Mouse (Mus musculus) ES-E14 (cell line): ENCODE data around the gene Sec16b. TPM values are rescaled to one million over a fixed set of nuclear protein-coding genes. Genes with fewer than 3 reads are reported as not detected.

ENCODE experiments used
- DNase-seq: peaks from one replicate; pipeline ENCODE4 v3.0.0-alpha.2; 2013; ENCODE audit warnings: low read depth, low spot score
- H3K27ac ChIP-seq: 2 replicates; pipeline ENCODE4 v1.5.1; 2012; ENCODE audit warnings: low read depth, mild to moderate bottlenecking, low read length, moderate library complexity, mixed read lengths; ENCODE audit not compliant: poor library complexity, insufficient read depth, severe bottlenecking
- H3K36me3 ChIP-seq: 2 replicates; pipeline ENCODE4 v1.6.1; 2012; ENCODE audit warnings: mild to moderate bottlenecking, low read length, moderate library complexity, mixed read lengths; ENCODE audit not compliant: control insufficient read depth, poor library complexity, insufficient read depth, severe bottlenecking
- H3K4me1 ChIP-seq, 2 experiments: fragments of 150-350 bp in 1 of 2; sonication (generic) in 1 of 2; 2 replicates each; pipeline ENCODE4 v1.6.1; 2012; ENCODE audit warnings: low read length in 2 of 2, mild to moderate bottlenecking in 1 of 2, mixed read lengths in 1 of 2; ENCODE audit not compliant: control insufficient read depth in 2 of 2, insufficient read depth in 2 of 2, poor library complexity in 1 of 2
- H3K4me3 ChIP-seq, 2 experiments: fragments of 150-350 bp in 1 of 2; sonication (generic) in 1 of 2; 2 replicates each; pipeline ENCODE4 v1.5.1; 2012; ENCODE audit warnings: low read length in 2 of 2, low read depth in 1 of 2, mild to moderate bottlenecking in 1 of 2, mixed read lengths in 1 of 2; ENCODE audit not compliant: insufficient read depth in 1 of 2, poor library complexity in 1 of 2, severe bottlenecking in 1 of 2
- H3K9ac ChIP-seq: 2 replicates; pipeline ENCODE4 v1.6.1; 2012; ENCODE audit warnings: low read depth, mild to moderate bottlenecking, low read length, mixed read lengths; ENCODE audit not compliant: poor library complexity, insufficient read depth, severe bottlenecking
- H3K9me3 ChIP-seq: fragments of 150-350 bp; sonication (generic); 2 replicates; pipeline ENCODE4 v1.6.1; 2012; ENCODE audit warnings: low read depth, mild to moderate bottlenecking, low read length; ENCODE audit not compliant: control insufficient read depth, insufficient read depth
- CHD2 ChIP-seq: IDR thresholded peaks from 2 replicates; pipeline ENCODE4 v1.6.1; 2014; ENCODE audit warnings: mild to moderate bottlenecking, low read depth, low read length, inconsistent platforms
- HCFC1 ChIP-seq: IDR thresholded peaks from 2 replicates; pipeline ENCODE4 v1.6.1; 2012; ENCODE audit warnings: low read length, inconsistent platforms, borderline replicate concordance; ENCODE audit not compliant: insufficient read depth
- MAFK ChIP-seq: IDR thresholded peaks from 2 replicates; pipeline ENCODE4 v1.6.1; 2014; ENCODE audit warnings: mild to moderate bottlenecking, low read depth, low read length, inconsistent platforms; ENCODE audit not compliant: insufficient read depth
- ZC3H11A ChIP-seq: IDR thresholded peaks from 2 replicates; pipeline ENCODE4 v1.6.1; 2012; ENCODE audit warnings: low read depth, mild to moderate bottlenecking, inconsistent platforms, low read length, borderline replicate concordance
- ZNF384 ChIP-seq: IDR thresholded peaks from 2 replicates; pipeline ENCODE4 v1.6.1; 2012; ENCODE audit warnings: low read depth, low read length, inconsistent platforms
- in situ Hi-C, 2 experiments: fragments of 600-800 bp; cut with MboI; formaldehyde crosslinking; loops; one replicate each; pipeline ENCODE4 v1.15.1; 2025; ENCODE audit warnings: low sequenced_read_pairs in 2 of 2, inconsistent platforms in 1 of 2; ENCODE audit not compliant: unreplicated experiment in 2 of 2
- total RNA-seq: library from RNA; depleted of rRNA; stranded (reverse); fragments of 300-350 nt; gene quantifications from 2 replicates; pipeline ENCODE4 v1.2.3, GENCODE M21; 2012

The Sec16b gene
- total RNA-seq, 1 experiment: 0.13 TPM

- H3K9me3 ChIP-seq: no peaks in the 10 kb centered on the region
- in situ Hi-C loops: loop anchor here in 1 of 2 experiments (25.0 kb wide), 1 partner anchor 374 kb away; no protein-coding TSS in a partner anchor
- H3K9ac ChIP-seq: no peak overlapping the region
- TF ChIP-seq HCFC1 (no peak), MAFK (no peak), CHD2 (no peak), ZC3H11A (no peak), ZNF384 (no peak)
- H3K4me3 ChIP-seq: no peak overlapping the region
- H3K27ac ChIP-seq: no peak overlapping the region
- H3K4me1 ChIP-seq: peaks cover 4 to 6% of the 10 kb centered on the region in 2 experiments; a peak in 2 of 4 replicates
- no peak for DNase-seq
- H3K36me3 ChIP-seq: no peaks in the 10 kb centered on the region
Measured at GRCm38 (mm10) chr1:157461276-157461675, 45.3 kb upstream of the Sec16b start.

DNA sequence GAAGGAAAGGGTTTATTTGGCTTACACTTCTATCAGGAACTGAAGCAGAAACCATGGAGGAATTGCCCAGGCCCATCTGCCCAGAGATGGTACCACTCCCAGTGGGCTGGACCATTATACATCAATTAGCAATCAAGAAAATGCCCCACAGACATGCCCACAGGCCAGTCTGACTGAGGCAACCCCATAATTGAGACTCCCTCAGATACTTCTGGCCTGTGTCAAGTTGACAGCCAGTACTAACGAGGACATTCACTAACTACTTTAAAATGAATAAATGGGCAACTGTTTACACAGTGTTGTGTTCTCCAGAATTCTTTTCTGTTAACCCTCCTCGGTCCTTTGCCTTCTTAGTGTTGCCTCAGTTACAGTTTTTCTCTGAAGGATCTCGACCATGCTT is 44.2 kb upstream of the Sec16b start:
- Histone ChIP-seq H3K4me3 (no peak overlapping the region), H3K36me3 (peaks cover 2% of the 10 kb centered on the region; the same call in 1 of the 2 replicates), H3K27ac (no peak overlapping the region), H3K9ac (no peak overlapping the region), H3K9me3 (no peaks in the 10 kb centered on the region), H3K4me1 (peaks cover 4 to 6% of the 10 kb centered on the region in 2 experiments; a peak in 2 of 4 replicates)
- TF ChIP-seq MAFK: no peak
- TF ChIP-seq HCFC1: no peak
- no peak for TF ChIP-seq ZNF384
- TF ChIP-seq CHD2: no peak
- no peak for TF ChIP-seq ZC3H11A
- in situ Hi-C loops: loop anchor here in 1 of 2 experiments (25.0 kb wide), 1 partner anchor 375 kb away; no protein-coding TSS in a partner anchor
- DNase-seq: no peak

GRCm38 (mm10) chr1:157465194-157465593 is 41.3 kb upstream of the Sec16b start:
- Histone ChIP-seq H3K4me3 (no peak overlapping the region), H3K36me3 (peaks cover 2% of the 10 kb centered on the region; the same call in 1 of the 2 replicates), H3K9me3 (no peaks in the 10 kb centered on the region), H3K4me1 (no peaks in the 10 kb centered on the region), H3K9ac (no peak overlapping the region), H3K27ac (no peak overlapping the region)
- no peak for DNase-seq
- TF ChIP-seq CHD2 (no peak), ZC3H11A (no peak), HCFC1 (no peak), ZNF384 (no peak), MAFK (no peak)
- in situ Hi-C loops: loop anchor here in 1 of 2 experiments (25.0 kb wide), 1 partner anchor 378 kb away; no protein-coding TSS in a partner anchor

DNA sequence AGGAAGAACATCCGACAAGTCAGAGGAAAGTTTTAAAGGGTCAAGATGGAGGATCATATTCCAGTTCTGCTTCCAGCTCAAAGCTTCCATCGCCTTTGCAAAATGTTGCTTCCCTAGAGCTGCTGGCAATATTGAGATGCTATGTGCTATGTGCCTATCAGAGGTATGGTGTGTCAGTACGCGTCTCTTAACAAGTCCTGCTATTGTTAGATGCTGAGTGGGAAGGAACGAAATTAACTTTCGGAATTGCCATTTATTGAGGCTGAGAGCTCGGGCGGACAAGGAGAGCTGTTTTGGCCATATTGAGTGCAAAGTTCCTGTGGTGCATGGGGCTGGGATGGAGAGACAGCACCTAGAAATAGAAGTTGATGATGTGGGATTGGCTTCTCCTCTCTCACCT is 38.7 kb upstream of the Sec16b start:
- no peak overlapping the region for H3K27ac ChIP-seq
- H3K4me1 ChIP-seq: no peaks in the 10 kb centered on the region
- peaks cover 2% of the 10 kb centered on the region; the same call in 1 of the 2 replicates for H3K36me3 ChIP-seq
- H3K4me3 ChIP-seq: no peak overlapping the region
- DNase-seq: no peak
- in situ Hi-C loops: loop anchor here in 1 of 2 experiments (25.0 kb wide), 1 partner anchor 381 kb away; no protein-coding TSS in a partner anchor
- no peaks in the 10 kb centered on the region for H3K9me3 ChIP-seq
- TF ChIP-seq ZC3H11A: no peak
- TF ChIP-seq CHD2: no peak
- TF ChIP-seq HCFC1: no peak
- TF ChIP-seq MAFK: no peak
- TF ChIP-seq ZNF384: no peak
- H3K9ac ChIP-seq: no peak overlapping the region
